Mouse (Mus musculus) gastrocnemius, postnatal 4 days (tissue): ENCODE measurements at regions not wholly inside any gene's neighbourhood (a gene's known extent, or its start where the extent isn't known, plus 50 kb on each side); places are given as distances from the start of the nearest gene placed in this dataset.

ENCODE experiments used
- DNase-seq, 2 experiments: peaks; one replicate each; pipeline ENCODE4 v3.0.0; 2021 to 2022; ENCODE audit warnings: low spot score in 2 of 2, mixed read lengths in 2 of 2

DNA sequence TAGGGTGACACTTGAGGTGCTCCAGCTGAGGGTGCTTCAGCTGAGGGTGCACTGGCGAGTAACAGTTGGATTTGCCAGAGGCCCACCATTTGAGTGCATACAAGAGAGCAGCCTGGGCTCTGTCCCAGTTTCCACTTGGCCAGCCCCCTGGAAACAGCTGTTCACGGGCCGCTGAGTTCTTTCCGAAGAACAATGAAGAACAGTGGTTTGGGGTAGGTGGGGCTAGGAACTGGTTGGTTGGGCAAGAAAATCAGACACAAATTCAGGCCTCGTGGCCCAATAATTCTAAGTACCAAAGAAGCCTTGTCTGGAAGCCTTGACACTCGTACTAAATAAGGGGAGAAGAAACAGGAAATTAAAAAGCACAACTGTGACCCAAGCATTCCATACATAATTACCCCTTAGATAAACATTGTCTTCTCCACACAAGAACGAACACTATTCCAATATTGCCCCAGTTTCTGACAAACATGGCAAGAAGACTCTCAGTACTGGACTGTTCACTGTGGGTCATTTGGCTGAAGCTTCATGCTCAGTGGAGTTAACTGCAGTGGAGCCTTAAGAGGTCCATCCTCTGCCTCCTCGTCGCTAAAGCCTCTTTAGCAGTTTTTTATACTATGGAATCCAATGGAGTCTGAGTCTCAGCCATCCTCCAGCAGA, 137.9 kb upstream of the Tnp1 start:
- DNase-seq = peak in 1 of 2 experiments; percentile 36

DNA sequence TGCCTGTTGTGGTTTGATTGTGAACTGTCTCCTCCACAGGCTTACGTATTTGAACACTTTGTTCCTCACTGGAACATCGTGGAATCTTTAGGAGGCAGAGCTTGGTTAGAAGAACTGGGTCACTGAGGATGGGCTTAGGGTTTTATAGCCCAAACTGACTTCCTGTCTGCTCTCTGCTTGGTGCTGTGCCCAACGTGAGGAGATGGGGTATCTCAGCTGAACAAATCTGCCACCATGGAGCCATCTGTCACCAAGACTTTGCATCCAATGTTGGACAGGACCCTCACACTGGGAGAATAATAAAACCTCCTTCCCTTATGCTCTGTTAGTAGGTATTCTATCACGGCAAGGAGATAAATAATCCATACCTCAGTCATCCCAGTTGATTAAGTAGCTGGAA, 134.2 kb upstream of the Tnp1 start:
- DNase-seq = no peak

DNA sequence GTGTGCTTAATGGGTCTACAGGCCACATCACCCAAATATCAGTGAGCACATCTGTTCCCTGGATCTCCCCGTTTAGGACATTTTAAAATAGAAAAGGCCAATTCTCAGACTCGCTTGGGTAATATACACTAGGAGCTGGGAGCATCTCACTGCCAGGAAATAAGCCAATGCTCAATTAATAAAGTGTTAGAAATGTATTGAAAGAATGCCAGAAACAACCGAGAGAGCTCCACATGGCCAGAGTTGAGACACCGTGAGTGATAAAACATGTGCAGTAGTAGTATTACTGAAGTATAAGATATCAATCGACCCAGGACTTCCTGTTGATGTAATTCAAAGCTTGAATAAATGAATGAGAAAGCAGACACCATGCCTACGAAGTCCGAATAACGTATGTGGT, 127.1 kb upstream of the Tnp1 start:
- DNase-seq = no peak

DNA sequence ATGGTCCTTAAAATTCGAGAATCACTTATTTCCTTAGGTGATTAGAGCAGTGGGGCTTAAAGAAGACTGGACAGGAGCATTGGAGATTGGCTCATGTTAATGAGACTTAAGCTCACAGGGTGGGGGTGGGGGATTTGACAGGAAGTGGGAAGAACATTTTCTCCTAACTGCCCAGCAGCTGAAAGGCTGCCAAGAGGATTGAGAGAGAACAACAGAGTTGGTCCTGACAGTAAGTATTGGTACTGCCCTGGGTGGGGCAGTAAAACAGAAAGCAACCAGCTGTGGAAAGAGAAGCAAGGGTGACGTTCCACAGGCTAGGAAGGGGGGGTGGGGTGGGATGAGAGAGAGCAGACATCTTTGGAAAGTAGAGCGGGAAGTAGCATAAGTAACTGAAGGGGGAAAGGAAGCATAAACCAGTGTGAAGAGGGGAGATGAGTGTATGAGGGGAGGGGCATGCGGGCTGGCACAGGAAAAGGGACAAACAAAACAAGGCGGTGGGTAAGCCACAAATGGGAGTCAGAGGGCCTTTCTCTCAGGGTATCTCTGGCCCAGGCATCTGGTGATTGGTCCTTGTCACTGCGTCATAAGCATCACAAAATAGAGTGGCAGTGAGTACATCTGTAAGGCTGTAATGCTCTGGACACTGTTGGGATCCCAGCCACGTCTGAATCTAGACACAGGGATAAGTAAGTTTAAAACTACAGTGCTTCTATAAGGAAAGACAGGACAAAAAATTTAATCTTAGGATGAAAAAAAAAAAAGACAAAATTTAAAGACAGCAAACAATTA, 125.0 kb upstream of the Tnp1 start:
- DNase-seq = no peak

DNA sequence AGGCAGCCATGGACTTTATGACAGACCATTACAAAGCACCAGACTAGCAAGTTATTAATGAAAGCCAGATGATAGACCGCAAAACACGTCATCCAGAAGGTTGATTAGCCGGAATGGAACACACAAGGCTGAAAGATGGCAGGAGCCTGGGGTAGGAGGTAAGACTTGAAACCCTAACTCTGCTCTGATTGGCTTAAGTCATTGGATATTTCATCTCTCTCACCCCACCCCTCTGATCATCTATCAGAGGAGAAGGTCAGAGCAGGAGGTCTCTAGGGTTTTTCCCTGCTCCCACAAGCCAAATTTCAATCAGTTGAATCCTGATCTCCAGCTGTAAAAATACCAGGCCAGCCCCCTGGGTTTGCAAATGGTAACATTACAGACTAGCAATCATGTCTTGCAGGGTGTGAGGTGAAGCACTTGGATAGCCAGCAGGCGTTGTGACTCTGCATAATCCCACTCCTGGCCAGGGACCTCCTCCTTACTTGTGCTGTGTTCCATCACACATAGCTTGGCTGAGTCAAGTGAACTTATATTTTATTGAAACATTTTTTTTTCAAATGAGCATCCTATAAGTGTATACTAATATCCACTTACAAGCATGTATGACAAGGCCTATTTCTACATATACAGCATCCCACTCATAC, 114.6 kb upstream of the Tnp1 start:
- no peak for DNase-seq

DNA sequence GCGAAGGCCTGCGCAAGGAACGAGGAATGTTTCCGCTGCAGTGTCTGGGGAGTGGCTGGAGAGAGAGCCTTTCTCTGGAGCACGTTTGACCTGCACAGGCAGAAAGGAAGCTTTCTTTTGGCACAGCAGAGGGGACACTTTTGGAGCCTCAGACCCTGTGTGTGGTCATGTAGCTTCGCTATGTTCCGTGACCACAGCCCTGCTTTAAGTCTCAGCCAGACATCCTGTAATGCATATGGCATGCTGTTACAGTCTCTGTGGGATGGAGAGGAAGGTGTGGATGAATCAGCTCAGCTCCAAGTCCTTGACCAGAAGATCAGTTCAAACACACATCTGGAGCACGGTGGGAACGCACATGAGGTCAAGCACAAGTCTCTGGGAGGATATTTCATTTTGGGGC, 107.3 kb upstream of the Tnp1 start:
- DNase-seq = no peak

DNA sequence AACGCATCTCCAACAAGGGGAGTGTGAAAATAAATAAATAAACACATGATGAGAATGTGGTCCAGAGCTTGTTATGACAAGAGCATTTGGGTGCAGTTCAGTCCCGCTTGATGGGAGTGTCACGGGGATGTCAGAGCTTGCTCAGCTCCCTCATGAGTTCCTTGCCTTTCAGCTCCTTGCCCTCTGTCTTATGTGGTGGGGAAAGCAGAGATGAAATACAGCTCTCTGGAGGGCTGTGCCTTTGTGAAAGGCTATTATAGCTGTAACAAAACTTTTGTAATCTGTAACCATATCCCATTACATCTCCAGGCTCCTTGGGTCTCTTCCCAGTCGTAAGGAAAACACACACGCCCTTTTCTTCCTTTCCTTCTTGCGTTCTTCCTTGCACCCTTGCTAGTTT, 103.0 kb upstream of the Tnp1 start:
- DNase-seq = peak in 1 of 2 experiments; percentile 39

DNA sequence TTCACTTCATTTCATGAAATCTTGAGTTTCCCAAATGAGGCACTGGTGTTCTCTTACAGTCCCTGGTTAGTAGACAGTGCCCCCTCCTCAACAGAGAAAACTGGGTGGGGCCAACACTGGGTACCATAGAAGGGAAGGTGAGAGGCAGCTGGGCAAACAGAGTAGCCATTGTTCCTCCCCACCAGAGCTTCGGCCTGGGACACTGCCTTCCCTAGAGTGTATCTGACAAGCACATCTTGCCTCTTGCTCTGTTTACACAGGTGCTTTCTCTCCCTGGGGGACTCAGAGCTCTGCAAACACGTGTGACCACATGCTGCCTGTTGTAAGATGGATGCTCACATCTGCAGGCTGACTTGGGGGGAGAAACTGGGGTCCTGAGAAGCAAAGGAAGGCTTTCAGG, 100.8 kb upstream of the Tnp1 start:
- no peak for DNase-seq

DNA sequence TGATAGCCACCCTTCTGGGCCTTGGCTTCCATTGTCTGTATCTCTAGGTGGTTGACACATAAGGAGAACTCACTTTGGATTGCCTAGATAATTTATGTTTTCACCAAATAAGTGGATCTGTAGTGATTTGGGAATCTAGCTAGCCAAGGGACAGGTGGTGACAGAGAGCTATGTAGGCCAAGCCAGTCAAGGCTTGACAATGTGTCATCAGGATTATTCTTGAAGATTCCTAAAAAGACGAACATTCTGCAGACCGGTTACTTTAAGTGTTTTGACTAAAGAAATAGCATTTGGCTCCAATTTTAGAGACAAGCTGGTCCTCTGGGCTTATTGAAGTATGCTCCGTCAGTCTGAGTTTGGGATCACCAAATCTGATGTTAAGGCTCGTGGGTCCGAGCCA, 100.1 kb upstream of the Tnp1 start:
- DNase-seq = no peak

DNA sequence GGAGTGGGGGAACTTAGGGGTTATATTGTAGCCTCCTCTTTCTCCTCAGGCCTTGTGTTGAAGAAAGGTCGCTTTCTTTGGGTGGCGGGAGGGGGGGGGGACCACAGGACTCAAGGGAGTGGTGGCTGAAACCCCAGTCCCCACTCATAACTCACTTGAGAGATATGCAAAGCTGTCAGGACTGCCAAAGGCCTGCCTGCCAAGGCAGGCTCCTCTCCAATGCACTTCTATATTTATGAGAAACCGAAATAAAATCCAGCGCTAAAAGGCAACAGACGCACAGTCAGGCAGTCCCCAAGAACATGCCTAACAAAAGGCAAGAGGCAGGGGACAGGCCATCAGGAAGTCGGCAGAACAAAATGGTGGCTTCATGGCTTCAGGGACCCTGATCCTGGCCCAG, 97.4 kb upstream of the Tnp1 start:
- no peak for DNase-seq

DNA sequence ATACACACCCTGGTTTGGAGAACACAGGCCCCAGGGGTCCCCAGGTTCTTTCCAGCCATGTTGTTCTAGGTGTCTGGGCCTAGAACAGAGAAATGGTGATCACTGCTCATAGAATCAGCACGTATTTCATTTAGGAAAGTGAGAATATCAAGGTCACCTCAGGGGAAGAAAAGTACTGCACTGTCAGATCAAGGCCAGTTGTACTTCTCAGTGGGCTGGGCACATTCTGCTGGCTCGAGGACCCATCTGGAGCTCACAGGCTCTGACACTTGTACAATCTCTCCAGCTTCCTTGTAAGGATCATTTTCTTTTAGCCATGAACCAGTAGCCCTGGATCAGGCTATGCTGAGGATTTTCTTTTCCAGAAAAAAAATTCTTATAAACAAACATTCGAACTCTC, 97.0 kb upstream of the Tnp1 start:
- DNase-seq = no peak

DNA sequence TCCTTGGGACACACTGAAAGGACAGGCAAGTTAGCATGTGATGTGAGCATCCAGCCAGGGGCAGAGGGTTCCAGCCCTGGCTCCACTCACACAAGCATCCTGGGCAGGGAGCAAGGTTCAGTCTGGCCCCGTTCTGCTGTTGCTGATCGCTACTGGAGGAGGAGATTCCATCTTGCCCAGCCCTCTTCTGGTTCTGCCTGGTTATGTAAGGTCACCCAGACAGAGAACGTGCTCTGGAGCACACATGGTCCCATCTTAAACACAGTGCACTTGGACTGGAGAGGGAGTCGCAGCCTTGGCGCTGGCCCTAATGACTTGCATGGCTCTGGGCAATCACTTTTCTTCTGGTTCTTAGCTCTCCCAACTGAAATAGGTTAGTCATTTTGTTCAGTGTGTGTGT, 96.2 kb upstream of the Tnp1 start:
- no peak for DNase-seq

DNA sequence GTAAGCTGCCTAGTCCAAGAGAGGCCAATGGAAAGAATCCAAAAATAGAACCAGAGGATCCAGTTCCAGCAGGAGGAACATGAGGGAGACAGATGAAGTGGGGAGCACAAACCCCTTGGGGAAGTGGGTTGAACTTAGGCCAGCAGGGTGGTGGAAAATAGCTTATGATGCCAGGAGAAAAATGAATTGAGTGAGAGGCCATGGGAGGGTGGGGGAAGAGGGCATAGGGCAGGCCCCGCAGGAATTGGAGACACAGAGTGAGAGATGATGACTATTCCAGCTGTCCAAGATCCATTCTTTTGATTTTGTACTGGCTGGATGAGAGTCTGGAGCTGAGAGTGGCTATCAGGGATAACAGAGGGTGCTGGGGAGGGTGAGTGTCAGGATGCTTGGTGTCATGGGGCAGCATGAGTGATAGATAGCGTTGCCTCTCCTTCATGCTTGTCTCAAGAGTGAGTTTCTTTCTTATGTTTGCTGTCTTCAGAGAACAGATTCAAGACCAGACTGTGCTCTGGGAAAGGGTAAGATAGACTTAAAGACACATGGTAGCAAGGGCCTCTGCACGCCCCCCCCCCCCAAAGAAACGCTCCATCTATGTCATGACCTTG, 90.3 kb upstream of the Tnp1 start:
- peak in 1 of 2 experiments; percentile 30 for DNase-seq

DNA sequence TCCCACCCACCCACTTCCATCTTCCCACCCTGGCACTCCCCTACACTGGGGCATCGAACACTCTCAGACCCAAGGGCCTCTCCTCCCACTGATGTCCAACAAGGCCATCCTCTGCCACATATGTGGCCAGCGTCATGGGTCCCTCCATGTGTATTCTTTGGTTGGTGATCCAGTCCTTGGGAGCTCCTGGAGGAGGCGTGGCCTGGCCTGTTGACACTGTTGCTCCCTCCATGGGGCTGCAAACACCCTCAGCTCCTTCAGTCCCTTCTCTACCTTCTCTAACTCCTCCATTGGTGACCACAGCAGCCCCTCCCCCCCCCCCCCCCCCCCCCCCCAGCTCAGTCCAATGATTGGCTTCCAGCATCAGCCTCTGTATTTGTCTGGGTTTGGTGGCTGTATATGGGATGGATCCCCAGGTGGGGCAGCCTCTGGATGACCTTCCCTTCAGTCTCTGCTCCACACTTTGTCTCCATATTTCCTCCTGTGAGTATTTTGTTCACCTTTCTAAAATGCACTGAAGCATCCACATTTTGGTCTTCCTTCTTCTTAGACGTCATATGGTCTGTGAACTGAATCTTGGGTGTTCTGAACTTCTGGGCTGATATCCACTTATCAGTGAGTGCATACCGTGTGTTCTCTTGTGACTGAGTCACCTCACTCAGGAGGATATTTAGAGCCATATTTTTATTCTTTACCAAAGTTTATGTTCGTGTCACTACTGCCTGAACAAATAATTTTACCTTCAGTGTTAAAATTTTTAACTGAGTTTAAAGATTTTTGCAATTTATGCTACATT, 82.1 kb upstream of the Tnp1 start:
- no peak for DNase-seq

DNA sequence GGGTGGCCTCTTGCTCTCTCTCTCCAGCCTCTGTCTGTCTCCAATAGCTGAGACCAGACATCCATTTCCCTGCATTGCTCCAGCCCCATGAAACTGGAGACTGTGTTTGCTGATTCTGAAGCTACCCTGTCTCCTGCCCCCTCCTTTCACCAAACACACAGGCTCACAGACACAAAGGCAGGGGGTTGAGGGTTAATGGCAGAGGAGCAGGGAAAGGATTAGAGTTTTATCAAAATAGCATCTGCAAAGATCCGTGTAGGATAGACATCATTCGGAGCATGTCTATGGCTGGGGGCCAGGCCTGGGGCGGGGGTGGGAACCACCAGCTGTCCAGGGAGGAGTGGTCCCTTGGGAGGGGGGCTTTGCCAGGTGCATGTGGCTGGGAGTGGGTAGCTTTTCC, 73.9 kb upstream of the Tnp1 start:
- no peak for DNase-seq

DNA sequence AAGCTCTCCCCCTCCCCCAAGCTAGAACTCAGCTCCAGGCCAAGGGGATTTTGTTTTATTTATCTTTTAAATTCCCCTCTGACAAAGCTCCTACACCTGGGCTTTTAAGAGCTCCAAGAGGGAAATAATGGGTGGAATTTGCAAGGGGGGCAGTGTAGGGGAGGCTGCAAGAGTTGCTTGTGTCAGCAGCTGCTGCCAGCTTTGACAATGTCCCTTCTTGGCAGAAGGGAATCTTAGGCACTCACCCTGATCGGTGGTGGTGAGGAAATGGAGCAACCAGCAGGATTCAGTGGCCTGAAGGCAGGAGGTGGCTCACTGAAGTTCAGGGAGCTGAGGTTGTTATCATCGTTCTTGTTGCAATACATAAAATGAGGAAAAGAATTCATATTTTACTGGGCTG, 72.8 kb upstream of the Tnp1 start:
- DNase-seq = no peak

DNA sequence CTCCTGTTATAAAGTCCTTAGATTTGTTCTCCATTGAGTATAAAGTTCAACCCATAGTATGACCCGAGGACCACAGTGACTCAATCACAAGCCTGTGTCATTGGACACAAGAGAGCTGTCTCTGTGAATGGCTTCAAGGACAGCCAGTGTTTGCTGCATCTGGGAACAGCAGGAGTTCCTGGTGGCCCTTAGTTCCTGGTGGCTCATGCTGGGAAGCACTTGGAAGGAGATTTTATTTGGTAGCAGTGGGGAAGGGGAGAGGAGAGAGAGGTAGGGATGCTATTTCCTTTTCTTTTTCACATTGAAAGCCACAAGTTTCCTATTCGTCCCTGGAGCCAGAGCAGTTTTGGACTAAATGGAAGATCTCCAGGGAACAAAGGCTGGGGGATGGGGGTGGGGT, 69.2 kb upstream of the Tnp1 start:
- DNase-seq = no peak

DNA sequence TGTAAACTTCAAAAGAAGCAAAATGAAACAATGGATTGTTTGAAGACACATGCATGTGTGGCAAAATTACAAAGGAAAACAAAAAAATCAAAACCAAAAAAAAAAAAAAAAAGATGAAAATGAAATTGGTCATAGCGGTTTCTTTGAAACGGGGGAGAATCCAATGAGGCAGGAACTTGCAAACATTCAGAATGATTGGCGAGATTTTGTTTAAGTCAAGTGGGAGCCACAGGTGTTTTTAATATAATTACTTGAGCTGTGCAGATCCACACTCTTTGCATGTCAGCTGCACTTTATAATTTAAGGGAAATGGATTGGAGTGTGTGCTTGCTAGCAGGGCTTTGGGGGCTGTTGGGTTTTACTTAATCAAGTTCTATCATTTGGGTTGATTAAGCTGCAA, 67.7 kb upstream of the Tnp1 start:
- no peak for DNase-seq

DNA sequence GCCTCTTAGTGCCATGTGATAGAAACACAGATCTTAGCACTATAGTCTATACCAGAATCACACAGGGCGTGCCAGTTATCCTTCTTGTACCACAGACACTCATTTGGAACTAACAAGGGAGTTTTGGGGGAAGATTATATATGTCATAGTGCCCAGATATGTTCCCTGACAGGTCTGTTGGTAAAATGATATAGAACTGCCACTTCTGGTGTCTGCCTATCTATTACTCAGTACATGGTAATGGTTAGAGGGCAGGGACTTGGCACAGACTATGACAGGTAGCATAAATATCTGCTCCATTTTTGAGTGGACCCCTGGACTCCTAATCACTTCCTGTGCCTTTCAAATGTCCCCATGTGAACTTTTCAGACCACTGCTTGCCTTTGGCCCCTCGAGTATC, 63.8 kb upstream of the Tnp1 start:
- DNase-seq = no peak

DNA sequence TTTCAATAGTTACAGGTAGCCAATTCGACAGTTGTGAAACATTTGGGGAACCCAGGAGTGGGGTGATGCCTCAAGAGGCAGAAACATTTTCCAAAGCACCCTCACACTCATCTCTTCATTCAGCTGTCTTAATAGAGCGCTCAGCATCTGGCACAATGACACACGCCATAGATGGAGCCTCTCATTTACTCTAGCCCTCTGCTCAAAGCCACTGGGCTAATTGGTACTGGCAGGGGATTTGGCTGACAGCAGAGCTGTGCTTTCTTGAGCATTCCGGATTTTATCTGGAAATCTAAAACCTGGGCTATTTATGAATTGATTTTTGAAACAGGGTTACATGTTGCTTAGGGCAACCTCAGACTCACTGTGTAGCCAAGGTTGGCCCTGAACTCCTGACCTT, 61.4 kb upstream of the Tnp1 start:
- DNase-seq = no peak

DNA sequence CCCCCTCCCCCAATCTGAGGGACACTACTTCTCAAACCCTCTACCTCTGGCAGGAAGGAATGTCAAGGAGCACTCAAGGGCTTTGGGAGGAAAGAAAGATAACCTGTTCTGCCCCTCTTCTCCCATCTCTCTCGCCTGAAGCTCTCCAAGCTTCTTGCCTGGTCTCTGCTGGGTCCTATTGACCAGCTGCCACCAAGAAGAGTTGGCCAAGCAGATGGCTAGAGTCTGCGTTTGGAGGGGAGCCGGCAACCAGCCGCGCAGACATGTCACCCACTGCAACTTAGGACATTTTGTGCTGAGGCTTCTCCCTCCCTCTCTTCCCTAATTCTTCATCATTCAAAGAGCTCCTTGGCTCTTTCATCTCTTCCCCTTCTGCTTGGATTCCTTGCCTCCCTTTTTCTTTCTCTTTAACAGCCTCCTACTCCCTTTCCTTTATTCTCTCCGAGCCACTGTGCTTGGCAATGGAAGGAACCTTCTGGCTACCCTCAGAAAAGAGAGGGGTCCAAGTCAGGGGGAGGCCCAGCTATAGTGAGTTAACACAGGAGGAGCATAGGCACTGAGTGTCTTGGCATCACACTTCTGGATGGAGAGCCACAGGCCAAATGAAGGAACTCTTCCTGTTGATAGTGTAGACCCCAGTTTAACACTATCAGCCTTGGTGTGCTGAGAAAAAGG, 60.1 kb upstream of the Tnp1 start:
- no peak for DNase-seq
